Mouse (Mus musculus) retina, postnatal 1 day (tissue): ENCODE data around the gene Ap3d1.
A peak's percentile ranks its signal among the peaks of the same experiment; 100 is the strongest.

Experiments
- DNase-seq: peaks from one replicate; pipeline ENCODE4 v3.0.0-alpha.2; 2012

The Ap3d1 gene

GRCm38 (mm10) chr10:80665016-80665380 is 77.1 kb downstream of the Ap3d1 start:
- DNase-seq, result no peak

GRCm38 (mm10) chr10:80664197-80665015 is 77.7 kb downstream of the Ap3d1 start:
- no peak for DNase-seq

- no peak for DNase-seq
Measured at GRCm38 (mm10) chr10:80663485-80664196, 78.4 kb downstream of the Ap3d1 start.

GRCm38 (mm10) chr10:80661149-80661548 is 80.9 kb downstream of the Ap3d1 start:
- DNase-seq, result peak; percentile 73

- DNase-seq, result peak; percentile 80
Measured at GRCm38 (mm10) chr10:80659213-80659612, 82.9 kb downstream of the Ap3d1 start.

- no peak for DNase-seq
Measured at GRCm38 (mm10) chr10:80658841-80659202, 83.2 kb downstream of the Ap3d1 start.

- DNase-seq, result no peak
Measured at GRCm38 (mm10) chr10:80658194-80658840, 83.7 kb downstream of the Ap3d1 start.
